Mouse (Mus musculus) ES-Bruce4 (cell line): ENCODE data around the gene Sntb2. TPM values are rescaled to one million over a fixed set of nuclear protein-coding genes. Genes with fewer than 3 reads are reported as not detected.

Source experiments
- H3K27ac ChIP-seq: 2 replicates; pipeline ENCODE4 v1.5.1; 2012; ENCODE audit warnings: low read length, inconsistent platforms; ENCODE audit not compliant: insufficient read depth
- H3K27me3 ChIP-seq: 2 replicates; pipeline ENCODE4 v1.6.1; 2012; ENCODE audit warnings: mild to moderate bottlenecking, low read length, inconsistent platforms; ENCODE audit not compliant: control insufficient read depth, poor library complexity, insufficient read depth, severe bottlenecking
- H3K36me3 ChIP-seq: 2 replicates; pipeline ENCODE4 v1.6.1; 2012; ENCODE audit warnings: inconsistent platforms, mild to moderate bottlenecking, low read length, moderate library complexity; ENCODE audit not compliant: control insufficient read depth, poor library complexity, insufficient read depth, severe bottlenecking
- H3K4me1 ChIP-seq: one replicate; pipeline ENCODE4 v1.8.1; 2011; ENCODE audit warnings: low read length; ENCODE audit not compliant: control insufficient read depth, insufficient read depth
- H3K4me3 ChIP-seq: 2 replicates; pipeline ENCODE4 v1.5.1; 2011; ENCODE audit warnings: low read depth, mild to moderate bottlenecking, low read length
- H3K9ac ChIP-seq: 2 replicates; pipeline ENCODE4 v1.6.1; 2012; ENCODE audit warnings: low read depth, mild to moderate bottlenecking, inconsistent platforms; ENCODE audit not compliant: poor library complexity, severe bottlenecking
- H3K9me3 ChIP-seq: replicated peaks from 2 replicates; pipeline ENCODE4 v1.6.1; 2012; ENCODE audit warnings: mild to moderate bottlenecking, low read length, inconsistent platforms; ENCODE audit not compliant: control insufficient read depth, poor library complexity, insufficient read depth, severe bottlenecking
- CTCF ChIP-seq: IDR thresholded peaks from one replicate; pipeline ENCODE4 v1.8.1; 2011; ENCODE audit warnings: low read depth, low read length
- EP300 ChIP-seq: IDR thresholded peaks from 2 replicates; pipeline ENCODE4 v1.6.1; 2011; ENCODE audit warnings: low read depth, low read length; ENCODE audit not compliant: insufficient read depth
- POLR2A ChIP-seq: IDR thresholded peaks from one replicate; pipeline ENCODE4 v1.8.1; 2011; ENCODE audit warnings: low read length; ENCODE audit not compliant: insufficient read depth
- polyA plus RNA-seq: library from polyadenylated mRNA; stranded (reverse); fragments of >200 nt; gene quantifications from 2 replicates; pipeline ENCODE4 v1.2.4, GENCODE M21; 2011; ENCODE audit warnings: low read depth; ENCODE audit not compliant: missing spikeins, insufficient read depth, insufficient read length

Gene Sntb2
- polyA plus RNA-seq, 1 experiment = 26.5 TPM

DNA sequence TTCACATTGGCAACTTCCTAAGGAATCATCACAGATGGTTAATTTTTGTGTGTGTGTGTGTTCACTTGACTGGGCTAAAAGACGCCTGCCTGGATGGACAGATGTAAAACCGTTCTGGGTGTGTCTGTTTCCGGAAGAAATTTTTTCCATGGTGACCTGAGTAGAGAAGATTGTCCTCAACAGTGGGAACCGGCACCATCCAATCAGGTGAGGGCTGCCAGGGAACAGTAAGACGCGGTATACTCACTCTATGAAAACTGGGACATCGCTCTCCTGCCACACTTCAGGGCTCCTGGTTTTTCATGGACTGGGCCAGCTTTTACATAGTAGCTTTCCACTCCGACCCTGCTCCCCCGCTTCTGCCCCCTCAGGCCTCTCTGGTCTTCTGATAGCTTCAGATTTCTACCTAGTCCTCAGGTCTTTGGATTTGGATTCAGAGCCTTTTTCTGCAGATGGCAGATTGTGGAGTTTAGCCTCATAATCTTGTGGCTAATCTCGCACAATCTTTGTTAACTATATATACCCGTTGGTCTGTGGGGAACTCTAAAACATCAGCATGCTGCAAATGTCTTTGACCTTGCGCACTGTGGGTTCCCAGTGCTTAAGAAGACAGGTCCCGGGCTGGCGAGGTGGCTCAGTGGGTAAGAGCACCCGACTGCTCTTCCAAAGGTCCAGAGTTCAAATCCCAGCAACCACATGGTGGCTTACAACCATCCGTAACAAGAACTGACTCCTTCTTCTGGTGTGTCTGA, 1.1 kb upstream of the Sntb2 start:
- Histone ChIP-seq H3K4me1 (no peaks in the 10 kb centered on the region), H3K9ac (peak overlapping the region; percentile 96), H3K27ac (peak overlapping the region; percentile 70), H3K36me3 (peaks cover 10% of the 10 kb centered on the region), H3K4me3 (no peak overlapping the region), H3K27me3 (no peaks in the 10 kb centered on the region), H3K9me3 (no peaks in the 10 kb centered on the region)
- no peak for TF ChIP-seq EP300
- TF ChIP-seq CTCF = no peak
- no peak for TF ChIP-seq POLR2A

DNA sequence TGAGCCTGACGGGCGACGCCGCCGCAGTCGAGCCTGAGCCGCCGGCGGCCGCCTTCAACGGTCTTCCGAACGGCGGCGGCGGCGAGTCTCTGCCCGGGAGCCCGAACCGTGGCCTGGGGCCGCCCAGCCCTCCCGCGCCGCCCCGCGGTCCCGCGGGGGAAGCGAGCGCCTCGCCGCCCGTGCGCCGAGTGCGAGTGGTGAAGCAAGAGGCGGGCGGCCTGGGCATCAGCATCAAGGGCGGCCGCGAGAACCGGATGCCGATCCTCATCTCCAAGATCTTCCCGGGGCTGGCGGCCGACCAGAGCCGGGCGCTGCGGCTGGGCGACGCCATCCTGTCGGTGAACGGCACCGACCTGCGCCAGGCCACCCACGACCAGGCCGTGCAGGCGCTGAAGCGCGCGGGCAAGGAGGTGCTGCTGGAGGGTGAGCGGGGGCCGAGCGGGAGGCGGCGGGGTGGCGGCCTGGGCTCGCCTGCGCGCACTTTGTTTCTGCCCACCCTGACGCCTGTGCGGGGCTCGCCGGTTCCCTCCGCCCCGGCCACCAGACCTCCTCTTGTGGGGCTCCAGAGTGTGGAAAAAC, 438 bp downstream of the Sntb2 start:
- H3K27ac ChIP-seq = no peak overlapping the region
- no peaks in the 10 kb centered on the region for H3K27me3 ChIP-seq
- peak overlapping the region; percentile 96 for H3K9ac ChIP-seq
- TF ChIP-seq EP300 (no peak), POLR2A (no peak), CTCF (no peak)
- H3K9me3 ChIP-seq = no peaks in the 10 kb centered on the region
- peaks cover 21% of the 10 kb centered on the region for H3K36me3 ChIP-seq
- H3K4me3 ChIP-seq = peak overlapping the region; percentile 90
- peaks cover 2% of the 10 kb centered on the region for H3K4me1 ChIP-seq

DNA sequence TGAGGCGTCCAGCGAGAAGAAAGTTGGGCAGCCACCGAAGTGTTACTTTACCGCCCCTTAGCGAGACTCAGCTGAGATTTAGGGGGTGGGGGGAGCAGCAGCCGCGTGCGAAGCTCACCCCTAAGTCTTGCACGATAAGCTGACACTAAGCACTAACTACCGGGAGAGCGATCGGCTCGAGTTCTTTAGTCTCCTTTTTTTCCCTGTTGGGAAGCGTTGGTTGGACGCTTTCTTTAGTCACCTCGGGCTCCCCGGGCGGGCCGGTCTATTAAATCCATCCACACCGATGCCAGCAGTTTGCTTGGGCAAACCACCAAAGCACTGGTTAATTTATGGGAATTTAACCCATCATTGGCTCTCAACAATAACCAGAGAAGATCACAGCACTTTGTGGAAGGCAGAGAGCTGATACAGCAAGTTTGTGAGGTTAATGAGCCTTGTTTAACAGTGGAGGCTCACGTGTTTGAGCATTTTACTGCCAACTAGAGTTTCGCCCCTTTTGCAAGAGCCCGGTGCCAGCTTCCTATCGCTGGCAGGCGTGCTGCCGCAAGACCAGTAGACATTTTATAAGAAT, 1.0 kb downstream of the Sntb2 start:
- Histone ChIP-seq H3K4me1 (peaks cover 2% of the 10 kb centered on the region), H3K4me3 (peak overlapping the region; percentile 90), H3K9ac (peak overlapping the region; percentile 96), H3K27me3 (no peaks in the 10 kb centered on the region), H3K9me3 (no peaks in the 10 kb centered on the region), H3K36me3 (peaks cover 21% of the 10 kb centered on the region), H3K27ac (no peak overlapping the region)
- no peak for TF ChIP-seq POLR2A
- TF ChIP-seq EP300 = no peak
- TF ChIP-seq CTCF = no peak

DNA sequence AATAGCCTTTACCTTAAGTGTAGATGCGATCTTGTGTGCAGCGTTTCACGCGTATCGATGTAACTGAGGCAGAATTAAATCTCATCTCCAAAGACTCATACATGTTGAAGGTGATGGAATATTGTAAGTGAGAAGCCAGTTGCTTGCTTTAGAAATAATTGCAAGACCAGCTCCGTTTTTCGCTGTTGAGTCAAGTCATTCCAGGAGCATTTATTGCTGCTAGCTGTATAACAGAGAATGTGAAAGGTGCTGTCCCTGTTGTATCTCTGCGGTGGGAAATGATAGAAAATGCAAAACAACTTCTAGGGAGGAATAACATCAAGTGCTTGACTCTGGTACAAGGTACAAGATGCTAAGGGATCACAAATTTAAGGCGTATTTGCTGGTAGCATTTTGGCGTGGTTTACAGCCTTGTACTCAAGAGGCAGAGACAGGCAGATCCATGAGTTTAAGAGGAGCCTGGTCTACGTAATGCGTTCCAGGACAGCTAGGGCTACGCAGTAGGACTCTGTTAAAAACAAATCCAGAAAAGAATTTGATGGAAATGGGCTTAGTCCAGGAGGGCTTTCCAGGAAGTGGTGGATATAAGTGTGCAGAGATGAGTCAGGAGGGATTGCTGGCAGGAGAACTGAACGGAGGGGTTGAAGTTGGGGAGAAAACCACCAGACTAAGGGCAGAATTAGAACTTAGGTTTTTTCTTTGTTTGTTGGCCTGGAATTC, 1.7 kb downstream of the Sntb2 start:
- no peaks in the 10 kb centered on the region for H3K9me3 ChIP-seq
- peaks cover 2% of the 10 kb centered on the region for H3K4me1 ChIP-seq
- H3K4me3 ChIP-seq = peak overlapping the region; percentile 90
- TF ChIP-seq CTCF (no peak), EP300 (no peak), POLR2A (no peak)
- H3K27ac ChIP-seq = no peak overlapping the region; the same call in 1 of the 2 replicates
- H3K9ac ChIP-seq = peak overlapping the region; percentile 96
- H3K36me3 ChIP-seq = peaks cover 25% of the 10 kb centered on the region
- H3K27me3 ChIP-seq = no peaks in the 10 kb centered on the region

DNA sequence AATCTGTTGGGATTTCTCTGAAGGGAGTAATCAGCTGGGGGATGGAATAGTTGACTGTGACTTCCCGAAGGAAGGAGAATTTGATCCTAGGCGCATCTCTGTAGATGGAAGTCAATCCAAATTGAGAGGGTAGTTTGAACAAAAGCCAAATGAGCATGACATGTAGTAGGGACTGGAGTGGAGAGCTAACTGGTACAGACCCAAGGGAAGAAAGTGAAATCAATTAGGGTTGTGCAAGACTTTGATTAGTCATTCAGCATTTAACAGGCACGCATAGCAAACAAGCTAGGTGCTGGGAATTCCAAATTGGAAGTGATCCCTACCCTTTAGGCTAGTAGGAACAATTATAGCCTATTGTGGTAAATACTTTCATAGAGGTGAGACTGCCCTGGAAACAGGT, 6.3 kb downstream of the Sntb2 start:
- no peak overlapping the region for H3K27ac ChIP-seq
- no peaks in the 10 kb centered on the region for H3K9me3 ChIP-seq
- no peaks in the 10 kb centered on the region for H3K27me3 ChIP-seq
- H3K9ac ChIP-seq = no peak overlapping the region
- H3K4me1 ChIP-seq = peaks cover 5% of the 10 kb centered on the region
- H3K36me3 ChIP-seq = peaks cover 33% of the 10 kb centered on the region
- no peak overlapping the region for H3K4me3 ChIP-seq
- TF ChIP-seq CTCF (no peak), EP300 (no peak), POLR2A (no peak)
